Mouse (Mus musculus) limb, embryonic 14.5 days (tissue): ENCODE data around the gene Aldh5a1. TPM values are rescaled to one million over a fixed set of nuclear protein-coding genes. Genes with fewer than 3 reads are reported as not detected.

Source experiments
- ATAC-seq: fragments of 200-750 bp; cut with Nextera tagmentation; 2 replicates; pipeline ENCODE4 v1.8.0; 2017; ENCODE audit warnings: low read depth, moderate number of reproducible peaks, moderate TSS enrichment; ENCODE audit not compliant: low FRiP score
- DNase-seq: peaks from one replicate; pipeline ENCODE4 v3.0.0-alpha.2; 2015; ENCODE audit warnings: low spot score
- H3K27ac ChIP-seq: fragments of 300-500 bp; sonication (generic); replicated peaks from 2 replicates; pipeline ENCODE4 v1.5.1; 2014; ENCODE audit warnings: low read depth, mild to moderate bottlenecking, low read length, moderate library complexity, mixed read lengths
- H3K27me3 ChIP-seq: fragments of 300-500 bp; sonication (generic); 2 replicates; pipeline ENCODE4 v1.6.1; 2014; ENCODE audit warnings: low read length, mixed read lengths; ENCODE audit not compliant: control insufficient read depth, insufficient read depth
- H3K36me3 ChIP-seq: fragments of 300-500 bp; sonication (generic); 2 replicates; pipeline ENCODE4 v1.6.1; 2014; ENCODE audit warnings: mild to moderate bottlenecking, low read length, moderate library complexity, mixed read lengths; ENCODE audit not compliant: control insufficient read depth, insufficient read depth
- H3K4me1 ChIP-seq: fragments of 300-500 bp; sonication (generic); 2 replicates; pipeline ENCODE4 v1.6.1; 2014; ENCODE audit warnings: antibody characterized with exemption, low read length, mixed read lengths; ENCODE audit not compliant: control insufficient read depth, insufficient read depth
- H3K4me2 ChIP-seq: fragments of 300-500 bp; sonication (generic); replicated peaks from 2 replicates; pipeline ENCODE4 v1.6.1; 2014; ENCODE audit warnings: low read depth, mild to moderate bottlenecking, low read length, moderate library complexity; ENCODE audit not compliant: severe bottlenecking
- H3K4me3 ChIP-seq: fragments of 300-500 bp; sonication (generic); replicated peaks from 2 replicates; pipeline ENCODE4 v1.5.1; 2014; ENCODE audit warnings: low read length
- H3K9ac ChIP-seq: fragments of 300-500 bp; sonication (generic); 2 replicates; pipeline ENCODE4 v1.6.1; 2014; ENCODE audit warnings: mild to moderate bottlenecking, low read depth, low read length, moderate library complexity; ENCODE audit not compliant: severe bottlenecking
- H3K9me3 ChIP-seq: fragments of 300-500 bp; sonication (generic); 2 replicates; pipeline ENCODE4 v1.6.1; 2016; ENCODE audit warnings: low read length; ENCODE audit not compliant: control insufficient read depth
- POLR2A ChIP-seq: fragments of 200-500 bp; IDR thresholded peaks from 2 replicates; pipeline ENCODE4 v1.8.0; 2012; ENCODE audit warnings: inconsistent platforms, mild to moderate bottlenecking, moderate library complexity, borderline replicate concordance; ENCODE audit not compliant: insufficient read depth, insufficient read length; ENCODE audit errors: extremely low read depth
- WGBS: fragments of 180-500 bp; shearing (Covaris S2); extraction: QIAGEN DNeasy Blood & Tissue Kit; methylation state at CpG from one replicate; pipeline ENCODE4 v1.1.7; 2014; 5-methylcytosine and 5-hydroxymethylcytosine counted together
- polyA plus RNA-seq, 2 experiments: library from polyadenylated mRNA; depleted of rRNA in 1 of 2; stranded (reverse) in 1 of 2; unstranded in 1 of 2; fragments of >200 nt; fragmentation: Nextera tagmentation in 1 of 2; extraction: Ambion mirVana in 1 of 2; gene quantifications; 2 replicates each; pipeline versions ENCODE4 v1.2.1 to v1.2.3; 2012 to 2014

Gene Aldh5a1
- polyA plus RNA-seq, 2 experiments, result 5.5 to 6.7 TPM

DNA sequence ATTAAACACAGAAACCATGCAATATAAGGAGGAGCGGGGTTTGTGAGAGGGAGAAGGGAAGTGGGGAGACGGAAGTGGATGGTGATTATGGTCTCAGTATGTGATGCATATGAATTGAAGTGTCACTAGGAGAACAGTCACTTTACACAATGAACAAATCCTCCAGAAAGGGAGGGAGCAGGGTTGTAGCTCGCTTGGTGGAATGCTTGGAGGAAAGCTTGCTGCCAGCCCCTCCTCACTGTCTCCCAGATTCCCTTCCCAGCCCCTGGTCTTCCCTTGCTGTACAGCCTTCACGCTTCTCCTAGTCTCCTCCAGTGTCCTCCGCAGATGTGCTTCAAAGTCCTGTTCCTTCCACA, 28.4 kb upstream of the Aldh5a1 start:
- no peak for TF ChIP-seq POLR2A
- no peak for DNase-seq
- Histone ChIP-seq H3K27me3 (no peaks in the 10 kb centered on the region), H3K4me3 (peak overlapping the region; percentile 32), H3K9me3 (no peaks in the 10 kb centered on the region), H3K4me2 (peak overlapping the region; percentile 53), H3K36me3 (no peaks in the 10 kb centered on the region), H3K4me1 (no peaks in the 10 kb centered on the region), H3K27ac (no peak overlapping the region), H3K9ac (peak overlapping the region; percentile 40)
- WGBS, result 28% methylated on average over 5 of the region's 5 CpGs
- no peak for ATAC-seq

DNA sequence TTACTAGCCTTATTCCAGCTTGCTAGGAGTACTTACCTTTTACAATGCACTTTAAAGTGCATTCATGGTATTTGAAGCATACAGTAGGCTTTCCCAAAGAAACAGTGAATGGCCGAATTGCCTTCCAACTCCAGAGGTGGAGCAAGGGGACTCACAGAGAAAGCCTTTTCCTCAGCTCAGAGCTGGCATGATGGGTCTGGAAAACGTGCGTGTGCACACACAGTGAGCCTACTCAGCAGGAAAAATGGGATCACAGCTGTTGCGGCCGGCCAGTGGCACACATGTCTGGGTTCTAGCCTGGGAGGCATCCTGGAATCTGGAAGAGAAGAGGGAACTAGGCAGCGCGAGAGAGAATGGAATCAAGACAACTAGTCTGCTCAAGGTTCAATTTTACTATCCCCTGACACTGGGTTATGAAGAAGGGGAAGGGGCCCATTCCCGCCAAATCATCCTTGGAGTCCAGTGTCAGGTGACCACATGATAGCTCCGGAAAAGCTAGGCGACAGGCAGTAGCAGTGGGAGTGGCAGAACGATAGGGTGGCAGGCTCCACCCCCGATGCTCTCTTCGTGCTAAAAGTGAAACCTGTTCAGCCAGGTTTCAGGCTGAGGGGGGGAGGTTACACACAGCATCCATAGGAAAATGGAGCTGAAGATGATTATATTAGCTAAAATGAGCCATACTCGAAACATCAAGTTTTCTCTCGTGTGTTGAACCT, 27.8 kb upstream of the Aldh5a1 start:
- Histone ChIP-seq H3K9ac (peak overlapping the region; percentile 40), H3K9me3 (no peaks in the 10 kb centered on the region), H3K36me3 (no peaks in the 10 kb centered on the region), H3K4me2 (peak overlapping the region; percentile 53), H3K4me1 (no peaks in the 10 kb centered on the region), H3K27me3 (no peaks in the 10 kb centered on the region), H3K4me3 (peak overlapping the region; percentile 32), H3K27ac (no peak overlapping the region)
- no peak for TF ChIP-seq POLR2A
- WGBS, result 14% methylated on average over 15 of the region's 15 CpGs
- peak; percentile 31 for DNase-seq
- ATAC-seq, result no peak

DNA sequence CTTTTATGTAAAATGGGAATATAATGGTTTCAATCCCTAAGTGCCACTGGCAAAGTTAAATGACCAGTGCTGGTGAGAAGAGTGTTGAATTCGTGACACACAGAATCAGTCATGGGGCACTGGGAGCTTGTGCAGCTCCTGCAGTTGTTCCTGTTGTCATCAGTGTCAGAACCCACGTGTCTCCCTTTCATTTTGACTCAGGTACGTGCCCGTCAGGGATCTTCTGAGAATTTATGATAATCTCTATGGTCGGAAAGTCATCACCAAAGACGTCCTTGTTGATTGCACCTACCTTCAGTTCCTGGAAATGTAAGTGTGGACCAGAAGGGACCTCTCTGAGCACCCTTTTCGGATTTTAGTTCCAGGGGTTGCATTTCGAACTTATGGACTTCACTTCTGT, 24.7 kb upstream of the Aldh5a1 start:
- ATAC-seq (no peak), DNase-seq (no peak)
- no peak overlapping the region for H3K9ac ChIP-seq
- no peaks in the 10 kb centered on the region for H3K9me3 ChIP-seq
- H3K4me2 ChIP-seq, result no peak overlapping the region
- TF ChIP-seq POLR2A, result no peak
- H3K4me1 ChIP-seq, result no peaks in the 10 kb centered on the region
- H3K27me3 ChIP-seq, result no peaks in the 10 kb centered on the region
- no peak overlapping the region for H3K27ac ChIP-seq
- H3K36me3 ChIP-seq, result no peaks in the 10 kb centered on the region
- 87% methylated on average over 8 of the region's 8 CpGs for WGBS
- H3K4me3 ChIP-seq, result no peak overlapping the region

DNA sequence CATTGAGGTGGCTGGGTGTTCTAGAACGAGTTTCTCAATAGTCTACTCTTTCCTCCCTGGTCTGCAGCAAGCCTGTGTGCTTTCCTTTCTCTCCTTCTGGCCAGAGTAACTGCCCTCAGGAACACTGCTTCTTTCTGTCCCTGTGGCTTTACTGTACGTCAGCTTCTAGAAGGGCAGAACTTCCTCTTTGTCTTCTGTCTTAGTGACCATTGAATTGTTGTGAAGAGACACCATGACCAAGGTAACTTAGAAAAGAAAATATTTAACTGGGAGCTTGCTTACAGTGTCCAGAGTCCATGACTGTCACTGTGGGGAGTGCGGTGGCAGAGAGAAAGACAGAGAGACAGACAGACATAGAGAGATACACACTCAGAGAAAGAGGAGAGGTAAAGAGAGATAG, 22.6 kb upstream of the Aldh5a1 start:
- Histone ChIP-seq H3K9me3 (no peaks in the 10 kb centered on the region), H3K4me3 (no peak overlapping the region), H3K4me1 (no peaks in the 10 kb centered on the region), H3K36me3 (no peaks in the 10 kb centered on the region), H3K9ac (no peak overlapping the region), H3K27me3 (no peaks in the 10 kb centered on the region), H3K27ac (no peak overlapping the region), H3K4me2 (no peak overlapping the region)
- DNase-seq (no peak), ATAC-seq (no peak)
- no peak for TF ChIP-seq POLR2A
- WGBS, result 83% methylated on average over 3 of the region's 3 CpGs

DNA sequence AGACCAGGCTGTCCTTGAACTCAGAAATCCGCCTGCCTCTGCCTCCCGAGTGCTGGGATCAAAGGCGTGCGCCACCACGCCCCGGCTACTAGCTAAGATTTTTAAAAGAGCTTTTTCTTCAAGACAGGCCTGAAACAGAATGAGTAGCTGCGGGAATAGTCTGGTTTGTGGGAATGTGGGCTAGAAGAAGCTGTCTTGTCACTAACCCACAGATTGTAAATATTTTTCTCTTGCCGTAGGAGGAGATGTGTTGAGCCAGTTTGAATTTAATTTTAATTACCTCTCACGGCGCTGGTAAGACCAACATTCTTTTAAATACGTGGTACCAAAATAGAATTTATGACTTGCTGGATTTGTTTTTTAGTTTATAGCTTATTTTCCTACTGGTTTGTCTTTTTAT, 21.2 kb upstream of the Aldh5a1 start:
- 74% methylated on average over 11 of the region's 11 CpGs for WGBS
- DNase-seq (no peak), ATAC-seq (no peak)
- no peak overlapping the region for H3K4me2 ChIP-seq
- TF ChIP-seq POLR2A, result no peak
- no peak overlapping the region for H3K9ac ChIP-seq
- no peak overlapping the region for H3K27ac ChIP-seq
- H3K27me3 ChIP-seq, result no peaks in the 10 kb centered on the region
- no peak overlapping the region for H3K4me3 ChIP-seq
- no peaks in the 10 kb centered on the region for H3K4me1 ChIP-seq
- no peaks in the 10 kb centered on the region for H3K36me3 ChIP-seq
- H3K9me3 ChIP-seq, result no peaks in the 10 kb centered on the region

DNA sequence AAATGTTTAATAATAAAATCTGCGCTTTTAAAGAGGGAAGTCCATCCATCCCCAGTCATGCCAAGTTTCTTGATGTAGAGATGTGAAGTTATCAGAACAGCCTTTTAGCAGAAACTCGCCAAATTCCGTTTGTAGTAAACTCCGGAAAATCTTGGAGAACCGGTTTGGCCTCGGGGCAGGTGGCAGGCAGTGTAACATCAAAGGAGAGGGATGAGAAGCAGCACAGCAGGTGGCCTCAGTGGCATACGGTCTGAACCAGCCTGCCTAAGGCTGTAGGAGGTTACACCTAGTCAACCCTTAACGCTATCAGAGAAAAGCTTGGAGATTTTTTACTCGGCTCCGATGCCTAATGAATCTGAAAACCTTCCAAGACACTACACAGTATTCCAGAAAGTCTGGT, 18.0 kb upstream of the Aldh5a1 start:
- H3K4me1 ChIP-seq, result no peaks in the 10 kb centered on the region
- WGBS, result 4% methylated on average over 10 of the region's 10 CpGs
- no peak overlapping the region for H3K9ac ChIP-seq
- H3K9me3 ChIP-seq, result no peaks in the 10 kb centered on the region
- H3K27ac ChIP-seq, result no peak overlapping the region
- peak; percentile 34 for DNase-seq
- H3K4me3 ChIP-seq, result no peak overlapping the region
- no peak for ATAC-seq
- H3K27me3 ChIP-seq, result no peaks in the 10 kb centered on the region
- H3K36me3 ChIP-seq, result no peaks in the 10 kb centered on the region
- no peak overlapping the region for H3K4me2 ChIP-seq
- TF ChIP-seq POLR2A, result no peak
